Mouse (Mus musculus) Muller cell, postnatal 12 days (primary cell): Measurements from ENCODE around the gene Zic1.

Experiments
- DNase-seq: peaks from one replicate; pipeline ENCODE4 v3.0.0-alpha.2; 2015; ENCODE audit errors: inconsistent ontology term

Zic1 gene

DNA sequence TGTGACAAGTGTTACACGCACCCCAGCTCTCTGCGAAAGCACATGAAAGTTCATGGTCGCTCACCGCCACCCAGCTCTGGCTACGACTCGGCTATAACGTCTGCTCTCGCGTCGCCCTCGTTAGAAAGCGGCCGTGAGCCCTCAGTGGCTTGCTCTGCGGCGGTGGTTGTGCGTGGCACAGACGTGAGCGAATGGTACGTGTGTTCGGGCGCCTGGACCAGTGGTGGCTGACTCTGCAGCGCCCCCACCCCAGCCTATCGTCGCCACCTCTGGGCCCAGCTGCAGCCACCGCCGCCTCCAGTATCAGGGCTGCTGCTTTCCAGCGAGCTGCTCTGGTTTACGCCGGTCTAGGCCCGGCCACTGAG, 18.5 kb upstream of the Zic1 start:
- no peak for DNase-seq

DNA sequence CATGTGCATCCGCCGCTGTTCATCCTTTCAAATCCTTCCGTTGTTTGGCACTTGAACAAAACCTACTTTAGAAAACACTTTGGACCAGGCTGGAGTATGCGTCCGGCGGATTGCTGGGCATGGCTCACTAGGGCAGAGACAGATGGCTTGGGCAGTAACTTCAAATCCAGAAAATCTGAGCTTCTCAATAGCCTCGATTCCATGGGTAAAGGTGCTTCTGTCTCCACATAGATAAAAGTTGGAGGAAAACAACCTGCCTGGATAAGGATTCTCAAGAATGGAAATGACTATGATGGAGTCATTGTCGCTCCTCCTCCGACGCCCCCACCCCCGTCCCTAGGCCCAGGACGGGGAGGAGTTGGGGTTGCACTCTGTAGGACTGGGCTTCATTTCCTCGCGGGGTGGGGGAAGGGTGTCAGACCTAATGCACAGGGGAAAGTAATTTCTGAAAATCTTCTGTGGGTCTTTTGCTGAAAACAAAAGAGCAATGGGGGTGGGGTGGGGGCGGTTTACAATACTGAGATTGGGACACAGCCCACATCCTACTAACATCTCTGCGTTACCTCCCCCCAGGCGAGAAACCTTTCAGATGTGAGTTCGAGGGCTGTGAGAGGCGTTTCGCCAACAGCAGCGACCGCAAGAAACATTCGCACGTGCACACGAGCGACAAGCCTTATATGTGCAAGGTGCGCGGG, 18.0 kb upstream of the Zic1 start:
- DNase-seq = peak; percentile 22

DNA sequence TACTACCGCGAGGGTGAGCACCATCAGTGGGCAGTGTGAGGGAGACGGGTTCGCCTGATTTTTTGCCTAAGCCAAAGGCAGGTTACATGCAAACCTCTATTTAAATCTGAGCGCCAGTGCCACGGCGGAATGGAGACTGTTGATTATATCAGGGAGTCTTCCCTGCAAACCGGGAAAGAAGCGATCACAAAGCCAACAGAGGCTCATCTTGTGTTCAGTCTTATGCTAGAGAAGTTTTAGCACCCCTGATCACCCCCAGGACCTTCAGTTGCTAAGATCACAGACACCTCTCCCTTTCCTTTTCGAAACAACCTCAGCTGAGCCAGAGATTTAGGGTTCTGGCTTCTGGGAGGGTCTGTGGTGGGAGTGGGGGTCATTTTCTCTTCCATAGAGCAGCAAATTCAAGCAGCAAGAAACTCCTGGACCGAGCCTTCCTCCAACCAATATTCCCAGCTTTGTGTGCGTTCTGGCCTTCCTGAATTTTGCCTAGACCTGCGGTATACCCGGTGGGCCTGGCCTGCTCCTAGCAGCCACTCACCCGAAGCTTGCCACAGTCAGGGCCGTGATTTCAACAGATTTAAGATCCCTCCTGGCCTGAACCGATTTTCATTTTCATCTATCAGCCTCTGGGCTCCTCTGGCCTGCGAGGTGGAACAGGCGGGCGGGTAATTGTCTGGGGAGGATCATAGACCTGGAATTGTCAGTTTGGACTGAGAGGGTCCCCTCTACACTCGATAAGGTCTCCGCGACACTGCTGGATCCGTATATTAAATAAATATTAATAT, 17.1 kb upstream of the Zic1 start:
- DNase-seq = no peak

DNA sequence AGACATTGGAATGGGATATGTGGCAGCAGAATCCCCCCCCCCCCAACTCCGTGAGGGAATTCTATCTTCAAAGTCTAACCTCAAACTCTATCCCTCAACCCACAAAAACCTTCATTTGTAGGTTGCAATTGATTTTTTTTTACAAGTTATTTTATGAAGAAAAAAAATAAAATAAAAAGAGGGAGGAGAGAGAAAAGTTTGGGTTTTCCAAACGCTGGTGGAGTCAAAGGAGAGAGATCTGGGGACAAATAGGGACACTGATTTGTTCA, 16.4 kb upstream of the Zic1 start:
- no peak for DNase-seq

DNA sequence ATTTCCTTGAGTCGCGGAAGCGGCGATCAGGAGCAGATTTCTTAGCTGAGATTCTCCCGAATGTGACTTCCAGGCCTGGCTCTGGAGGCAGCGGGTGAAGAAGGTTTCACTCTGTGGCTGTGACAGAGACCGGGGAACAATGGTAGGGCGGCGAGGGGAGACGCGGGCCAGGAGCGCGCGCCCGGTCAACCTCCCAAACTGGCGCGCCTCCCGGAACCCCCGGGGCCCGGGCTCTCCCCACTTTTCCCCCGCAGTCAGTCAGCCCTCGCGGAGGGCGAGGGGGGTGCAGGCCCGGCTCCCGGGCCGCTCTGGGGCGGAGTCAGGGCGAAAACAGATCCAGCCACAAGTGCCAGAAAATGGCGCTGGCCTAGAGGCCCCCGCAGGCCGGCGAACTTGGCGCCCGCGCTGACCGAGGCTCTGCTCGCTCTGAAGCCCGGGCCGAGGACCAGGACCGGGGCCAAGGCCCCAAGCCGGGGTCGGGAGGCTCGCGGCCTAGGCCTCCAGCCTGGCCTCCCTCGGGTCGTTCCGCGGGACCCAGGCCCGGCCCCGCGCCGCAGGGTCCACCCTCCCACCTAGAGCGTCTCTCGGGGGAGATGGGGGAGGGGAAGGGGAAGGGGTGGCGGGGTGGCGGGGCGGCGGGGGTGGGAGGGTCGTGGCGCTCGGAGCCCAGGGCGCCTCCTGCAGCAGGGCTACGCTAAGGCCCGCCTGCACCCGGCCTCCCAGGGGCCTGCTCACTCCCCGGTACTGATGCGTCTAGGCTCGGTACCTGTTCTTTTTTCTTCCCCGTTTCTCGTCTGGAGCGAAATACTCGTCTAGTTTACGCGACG, 15.9 kb upstream of the Zic1 start:
- DNase-seq = peak; percentile 91

DNA sequence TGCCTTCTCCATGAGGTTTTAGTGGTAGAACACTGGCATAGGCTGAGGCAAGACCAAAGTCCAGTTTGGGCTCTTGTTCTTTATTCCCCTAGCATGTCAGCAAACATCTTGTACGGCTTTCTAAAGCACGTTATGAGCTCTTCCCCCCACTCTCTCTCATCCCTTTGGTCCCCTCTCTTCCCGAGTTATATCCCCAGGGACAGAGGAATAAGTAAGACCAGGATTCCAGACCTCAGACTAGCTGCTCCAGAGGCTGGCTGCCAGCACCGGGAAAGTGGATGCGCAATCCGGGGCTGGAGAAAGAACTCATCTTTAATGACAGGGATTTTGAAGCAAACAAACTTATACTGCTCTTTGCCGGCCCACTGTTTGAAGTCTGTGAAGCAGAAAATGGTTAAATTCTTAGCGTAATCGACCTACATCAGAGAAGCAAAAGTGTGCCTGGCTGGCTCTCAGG, 14.9 kb upstream of the Zic1 start:
- DNase-seq = peak; percentile 77

DNA sequence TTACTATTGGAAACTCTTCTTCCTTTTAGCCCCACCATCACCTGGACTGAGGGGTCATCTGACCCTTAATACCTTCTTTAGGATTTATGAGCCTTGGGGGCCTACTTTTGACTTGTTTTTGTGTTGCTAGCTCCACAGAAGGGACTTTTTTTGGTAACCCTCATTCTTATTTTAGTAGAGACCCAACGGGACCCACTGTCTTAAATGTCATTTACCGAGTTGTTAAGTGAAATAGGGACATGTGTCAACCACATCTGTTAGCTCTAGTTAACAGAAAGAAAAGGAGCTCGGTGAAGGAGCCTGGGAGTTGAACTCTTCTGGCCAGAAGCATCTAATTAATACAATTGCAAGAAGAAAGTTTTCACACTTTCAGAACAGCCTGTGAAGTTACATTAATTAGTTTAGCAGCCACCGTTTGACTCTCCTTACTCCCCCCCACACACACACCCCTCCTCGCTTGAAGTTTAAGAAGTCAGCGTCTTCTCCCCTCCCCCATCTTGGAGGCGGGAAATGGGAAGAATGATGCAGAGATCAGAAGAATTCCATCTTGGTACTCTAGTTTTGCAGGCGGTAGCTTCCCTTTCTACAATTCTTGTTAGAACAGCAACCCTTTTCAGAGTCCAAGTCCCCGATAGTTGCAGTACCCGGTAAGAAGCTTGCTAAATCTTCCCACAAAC, 14.3 kb upstream of the Zic1 start:
- no peak for DNase-seq

DNA sequence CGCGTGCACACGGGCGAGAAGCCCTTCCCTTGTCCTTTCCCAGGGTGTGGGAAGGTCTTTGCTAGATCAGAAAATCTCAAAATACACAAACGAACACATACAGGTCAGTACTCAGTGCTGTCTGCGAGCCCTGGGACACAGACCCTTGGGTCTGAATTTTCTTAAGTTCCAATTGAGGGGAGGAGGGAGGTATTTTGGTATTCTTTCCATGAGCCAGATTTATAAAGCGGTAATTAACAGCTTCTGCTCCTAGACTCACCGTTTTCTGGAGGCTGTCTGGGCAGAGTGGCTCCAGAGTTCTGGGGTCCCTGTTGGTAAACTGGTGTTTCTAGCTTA, 13.7 kb upstream of the Zic1 start:
- DNase-seq = no peak

DNA sequence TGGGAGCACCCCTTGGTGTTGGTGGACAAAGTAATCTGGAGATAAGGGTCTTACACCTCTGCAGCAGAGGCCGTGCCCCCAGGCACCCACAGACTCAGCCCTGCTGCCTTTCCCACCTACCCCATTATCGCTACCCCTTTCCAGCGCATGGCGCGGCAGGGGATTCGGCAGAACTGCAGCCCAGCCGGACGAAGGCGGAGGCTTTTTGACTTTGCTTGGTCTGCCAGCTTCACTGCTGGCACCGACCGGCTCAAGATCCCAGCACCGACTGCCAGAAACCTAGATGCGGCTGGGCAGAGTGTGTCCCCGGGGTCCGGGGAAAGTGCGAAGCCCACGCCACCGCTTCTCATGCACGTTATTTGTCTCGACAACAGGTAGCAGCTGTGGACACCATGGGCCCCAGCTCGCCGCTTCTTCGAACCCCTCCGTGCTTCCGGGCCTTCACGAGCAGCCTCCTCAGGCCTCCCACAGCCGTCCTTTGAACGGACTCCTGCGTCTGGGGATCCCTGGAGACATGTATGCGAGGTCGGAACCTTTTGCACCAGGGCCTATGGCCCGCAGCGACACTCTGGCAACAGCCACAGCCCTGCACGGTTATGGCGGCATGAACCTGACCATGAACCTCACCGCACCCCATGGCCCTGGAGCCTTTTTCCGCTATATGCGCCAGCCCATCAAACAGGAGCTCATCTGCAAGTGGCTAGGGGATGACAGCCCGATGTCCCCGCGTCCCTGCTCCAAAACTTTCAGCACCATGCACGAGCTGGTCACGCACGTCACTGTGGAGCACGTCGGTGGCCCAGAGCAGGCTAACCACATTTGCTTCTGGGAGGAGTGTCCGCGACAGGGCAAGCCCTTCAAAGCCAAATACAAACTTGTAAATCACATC, 13.0 kb upstream of the Zic1 start:
- DNase-seq = no peak

DNA sequence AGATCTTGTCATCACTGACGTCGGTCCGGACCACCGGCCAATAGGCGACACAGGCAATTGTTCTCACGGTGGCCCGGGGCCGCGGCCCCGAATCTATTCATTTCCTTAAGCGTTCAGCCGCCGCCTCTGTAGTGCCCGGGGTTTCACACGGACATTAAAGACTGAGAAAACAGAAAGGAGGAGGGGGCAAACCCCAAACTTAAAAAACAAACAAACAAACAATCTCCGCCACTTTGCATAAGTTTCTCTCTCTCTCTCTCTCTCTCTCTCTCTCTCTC, 12.2 kb upstream of the Zic1 start:
- DNase-seq = peak; percentile 76

DNA sequence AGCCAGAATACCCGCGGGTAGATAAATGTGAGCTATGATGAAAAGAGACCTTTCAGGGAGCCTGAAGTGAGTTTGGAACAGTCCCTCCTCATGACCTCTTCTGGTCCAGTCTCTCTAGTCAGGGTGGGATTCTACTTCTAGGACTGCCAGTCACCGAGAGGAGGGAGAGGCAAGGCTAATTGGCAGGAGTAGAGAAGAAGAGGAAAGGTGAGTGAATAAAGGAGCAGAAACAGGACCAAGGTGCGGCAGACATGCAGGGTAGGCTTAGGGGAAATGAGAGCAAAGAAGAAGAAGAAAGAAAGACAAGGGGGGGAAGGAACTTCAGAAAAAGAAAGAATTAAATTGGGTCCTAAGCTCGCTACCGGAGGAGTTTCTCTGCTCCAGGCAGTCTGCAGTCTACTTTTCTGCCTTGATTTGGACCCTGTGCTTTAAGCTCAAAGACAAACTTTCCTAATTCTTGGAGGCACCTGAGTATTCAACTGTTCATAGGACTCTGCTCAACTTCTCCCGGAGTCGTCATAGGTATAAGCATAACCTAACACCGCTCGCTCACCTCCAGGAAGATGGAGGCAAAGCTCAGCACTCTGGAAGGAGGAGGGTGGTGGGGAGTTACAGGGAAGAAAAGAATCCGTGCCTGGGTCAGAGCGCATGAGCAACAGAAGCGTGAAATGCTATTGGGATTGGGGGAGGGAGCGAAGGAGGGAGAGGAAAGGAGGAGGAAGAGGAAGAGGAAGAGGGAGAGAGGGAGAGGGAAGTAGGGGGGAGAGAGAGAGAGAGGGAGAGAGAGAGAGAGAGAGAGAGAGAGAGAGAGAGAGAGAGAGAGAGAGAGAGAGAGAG, 11.6 kb upstream of the Zic1 start:
- DNase-seq = peak; percentile 42

DNA sequence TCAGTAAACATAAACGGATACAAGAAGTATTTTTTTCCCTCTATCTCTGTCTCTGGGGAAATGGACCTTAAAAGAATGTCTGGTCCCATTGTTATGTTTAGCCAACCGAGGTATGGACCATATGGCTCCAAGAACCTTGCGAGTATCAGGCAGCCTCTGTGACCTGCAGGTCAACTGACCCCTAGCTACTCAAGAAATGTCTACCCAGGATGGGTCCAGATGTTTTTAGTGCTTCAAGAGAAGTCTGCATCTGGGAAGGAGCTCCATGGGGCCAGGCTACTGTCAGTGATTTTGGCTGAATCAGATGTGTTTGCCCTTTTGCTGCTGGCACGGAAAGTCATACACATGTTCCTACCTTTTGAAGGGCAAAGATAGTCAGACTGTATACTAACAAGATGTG, 9.1 kb upstream of the Zic1 start:
- no peak for DNase-seq

DNA sequence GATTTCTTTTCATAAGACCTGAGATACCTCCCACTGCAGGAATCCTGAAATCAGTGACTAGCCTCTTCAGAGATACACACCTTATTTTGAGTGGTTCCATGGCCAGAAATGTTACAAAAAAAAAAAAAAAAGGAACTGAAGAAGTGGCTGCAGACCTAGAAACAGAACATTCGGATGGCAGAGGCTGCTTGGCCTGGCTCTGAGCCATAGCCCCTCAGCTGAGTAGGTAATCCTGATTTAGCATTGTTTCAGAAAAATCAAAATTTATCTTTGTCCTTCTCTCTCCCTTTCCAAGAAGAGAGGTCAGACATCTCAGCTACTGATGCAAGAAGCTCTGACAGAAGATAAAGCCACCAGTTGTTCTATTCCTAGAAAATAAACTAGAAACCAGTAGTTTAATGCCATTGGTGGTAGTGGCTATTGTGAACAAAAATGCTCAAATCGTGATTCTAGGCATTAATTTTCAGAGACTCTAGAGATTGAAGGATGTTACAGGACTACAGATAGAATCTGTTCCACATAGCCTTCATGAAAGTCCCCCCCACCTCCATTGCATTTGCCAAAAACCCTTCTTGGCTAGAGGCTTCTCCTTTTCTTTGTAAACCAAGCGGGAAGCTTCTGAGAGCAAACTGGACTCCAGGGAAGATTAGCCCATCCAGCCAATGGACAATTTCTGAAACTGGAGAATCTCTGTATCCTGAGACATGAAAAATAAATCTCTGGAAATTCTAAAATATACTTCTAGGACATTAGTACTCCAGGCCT, 8.4 kb upstream of the Zic1 start:
- DNase-seq = no peak

DNA sequence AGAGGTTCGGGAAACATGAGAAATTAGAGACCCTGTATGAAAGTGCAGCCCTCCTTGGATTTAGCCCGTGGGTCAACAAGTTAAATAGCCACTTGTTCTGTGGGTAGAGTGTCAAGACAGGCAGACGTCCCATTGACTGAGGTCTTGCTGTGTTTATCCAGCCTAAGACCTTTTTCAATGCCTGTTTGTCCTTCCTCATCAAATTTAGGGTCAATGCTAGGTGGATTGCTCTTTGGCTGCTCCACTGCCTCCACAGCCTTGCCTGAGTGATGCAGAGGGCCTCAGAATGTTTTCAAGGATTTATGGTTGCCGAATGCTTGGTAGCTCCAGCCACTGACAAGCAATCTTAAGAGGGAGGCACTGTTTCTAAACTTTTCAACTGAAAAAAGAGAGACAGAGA, 6.0 kb upstream of the Zic1 start:
- no peak for DNase-seq

DNA sequence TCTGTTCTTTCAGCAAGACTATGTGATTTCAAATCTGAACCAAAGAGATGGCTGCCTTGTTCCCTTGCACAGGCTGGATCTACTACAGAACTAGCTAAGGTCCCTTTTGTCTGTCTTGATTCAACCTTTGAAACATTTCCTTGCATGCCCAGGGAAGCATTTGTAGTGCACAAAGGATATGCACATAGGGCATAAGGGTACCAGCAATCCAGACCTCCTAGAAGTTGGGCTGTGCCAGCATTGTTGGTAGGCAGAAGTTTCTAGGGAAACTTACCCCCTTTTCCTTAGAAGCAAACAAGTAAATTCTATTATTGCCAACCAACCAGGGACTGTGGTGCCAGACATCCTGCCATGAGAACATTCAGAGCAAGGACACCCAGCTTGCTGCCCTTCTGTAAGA, 5.4 kb upstream of the Zic1 start:
- DNase-seq = no peak

DNA sequence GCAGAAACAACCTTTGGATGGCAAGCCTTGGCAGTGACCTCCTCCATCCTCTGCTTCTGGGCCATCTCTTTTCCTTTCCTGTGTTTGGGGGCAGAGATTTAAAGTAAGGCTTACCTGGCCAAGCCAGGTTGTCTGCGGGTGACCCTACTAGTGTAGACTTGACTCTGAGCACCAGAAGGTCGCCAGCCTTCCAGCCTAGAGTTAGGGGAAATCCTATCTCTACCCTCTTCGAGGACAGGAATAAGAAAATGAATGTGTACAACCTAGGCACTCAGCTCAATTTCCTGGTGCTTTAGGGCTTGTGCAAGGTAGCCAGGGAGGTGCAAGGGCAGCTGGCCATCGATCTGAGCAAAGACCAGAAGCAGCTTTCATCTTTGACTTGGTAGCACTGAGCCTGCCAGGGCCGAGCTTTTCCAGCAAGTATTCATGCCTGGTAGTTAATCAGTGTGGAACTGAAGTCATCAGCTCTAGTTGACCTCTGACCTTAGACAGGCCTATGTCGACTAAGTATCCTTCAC, 4.6 kb upstream of the Zic1 start:
- no peak for DNase-seq

DNA sequence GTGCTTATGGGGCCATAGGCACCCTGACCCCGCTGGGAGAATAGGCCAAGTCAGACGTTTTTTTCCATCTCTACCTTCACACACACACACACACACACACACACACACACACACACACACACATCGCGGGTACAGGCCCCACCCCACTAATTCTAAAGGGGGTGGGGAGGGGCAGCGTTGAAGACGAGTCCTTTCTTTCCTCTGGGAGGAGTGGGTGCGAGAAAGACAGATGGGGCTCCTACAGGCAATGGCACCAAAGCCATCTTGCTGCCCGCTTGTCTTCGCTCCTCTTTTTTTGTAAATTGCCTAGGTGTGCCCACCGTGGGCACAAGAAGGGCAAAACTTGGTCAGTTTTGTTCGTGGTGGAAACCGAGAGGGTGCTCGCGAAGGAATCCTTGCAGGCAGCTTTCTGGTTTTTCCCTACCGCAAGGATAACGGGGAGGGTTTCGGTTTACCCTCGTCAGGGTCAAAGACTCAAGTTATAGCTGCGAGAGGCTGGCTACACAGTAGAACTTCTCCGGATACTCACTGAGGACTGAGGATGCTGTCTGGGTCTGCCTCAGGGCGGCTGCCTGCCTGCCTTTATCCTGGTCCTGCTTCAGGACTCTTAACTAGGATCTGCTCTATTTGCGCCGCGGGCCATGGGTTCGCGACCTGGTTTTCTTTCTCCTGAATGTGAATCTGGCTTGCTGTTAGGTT, 3.8 kb upstream of the Zic1 start:
- DNase-seq = no peak

DNA sequence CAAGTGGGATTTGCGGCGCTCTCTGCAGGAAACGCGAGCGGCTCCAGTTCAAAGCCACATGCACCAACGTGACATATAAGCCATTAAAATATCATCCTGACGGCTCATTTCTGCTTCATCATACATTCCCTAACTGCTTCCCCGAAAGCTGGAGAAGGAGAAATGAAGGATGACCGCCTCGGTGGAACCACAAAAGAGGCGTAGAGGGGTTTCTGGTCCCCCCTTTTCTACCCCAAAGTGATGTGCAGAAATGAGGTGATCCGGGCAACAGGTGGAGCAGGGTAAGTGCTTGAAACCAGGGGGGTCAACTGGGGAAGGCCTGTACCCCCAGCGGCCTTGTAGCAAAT, 3.3 kb upstream of the Zic1 start:
- DNase-seq = no peak

DNA sequence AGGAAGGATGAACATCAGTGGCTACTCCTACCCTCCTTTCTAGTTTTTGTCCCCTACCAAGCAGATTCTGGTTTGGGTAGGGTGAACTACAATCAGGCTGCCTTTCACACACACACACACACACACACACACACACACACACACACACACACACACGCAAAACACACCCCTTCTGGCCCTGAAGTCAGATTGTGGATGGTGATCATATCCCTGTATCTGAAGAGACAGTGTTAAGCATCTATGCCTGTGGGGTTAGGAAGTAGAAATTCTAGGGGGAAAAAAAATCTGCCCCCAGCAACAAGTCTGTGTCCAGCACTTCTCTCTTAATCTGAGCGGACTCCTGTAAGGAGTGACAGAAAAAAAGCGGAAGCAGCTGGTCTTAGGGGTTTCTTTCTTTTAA, 2.5 kb upstream of the Zic1 start:
- DNase-seq = no peak
